Mouse (Mus musculus): ENCODE results near the gene Tbc1d16.
A peak's percentile ranks its signal among the peaks of the same experiment; 100 is the strongest.
"Not testable (repeated sequence)": the region's sequence is repeated elsewhere in the genome, so short reads cannot be mapped to it uniquely, and the experiment has no call there.

Tbc1d16 gene

DNA sequence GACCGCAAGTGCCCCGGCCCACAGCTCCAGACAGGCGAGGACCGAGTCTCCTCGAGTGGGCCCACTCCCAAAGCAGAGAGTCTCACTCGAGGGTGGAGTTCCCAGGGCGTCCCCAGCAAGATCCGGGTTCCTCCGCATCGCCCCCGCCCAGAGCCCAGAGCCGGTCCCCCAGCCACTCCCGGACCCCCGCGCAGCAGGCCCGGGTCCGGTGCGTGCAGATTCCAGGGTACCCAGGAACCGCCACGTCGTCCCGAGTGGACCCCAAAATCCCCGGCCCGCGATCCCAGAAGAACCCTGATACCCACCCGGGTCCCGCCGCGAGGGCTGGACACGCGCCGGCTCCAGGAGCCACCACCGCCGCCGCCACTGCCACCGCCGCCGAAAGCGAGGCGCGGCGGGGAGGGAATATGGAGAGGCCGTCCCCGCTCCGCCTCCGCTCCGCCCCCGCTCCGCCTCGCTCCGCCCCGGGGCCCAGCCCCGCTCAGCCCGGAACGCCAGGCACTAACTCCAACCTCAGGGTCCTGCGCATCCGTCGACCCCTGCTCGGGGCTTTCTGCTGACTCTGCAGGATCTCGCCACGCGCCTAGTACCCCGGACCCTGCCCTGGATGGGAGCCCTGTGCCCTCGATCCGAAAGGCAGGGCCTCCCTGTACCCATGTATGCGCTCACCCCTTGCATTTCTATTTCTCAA lies at the start of gene Tbc1d16, which contains the start of gene Ccdc40:
TSS of gene Tbc1d16 (minus strand) at position 409 of the 691 bp plus-strand sequence.
TSS of gene Ccdc40 (plus strand) at position 482 of the 691 bp plus-strand sequence.
- DNase-seq = peak; percentile 63 to 73

DNA sequence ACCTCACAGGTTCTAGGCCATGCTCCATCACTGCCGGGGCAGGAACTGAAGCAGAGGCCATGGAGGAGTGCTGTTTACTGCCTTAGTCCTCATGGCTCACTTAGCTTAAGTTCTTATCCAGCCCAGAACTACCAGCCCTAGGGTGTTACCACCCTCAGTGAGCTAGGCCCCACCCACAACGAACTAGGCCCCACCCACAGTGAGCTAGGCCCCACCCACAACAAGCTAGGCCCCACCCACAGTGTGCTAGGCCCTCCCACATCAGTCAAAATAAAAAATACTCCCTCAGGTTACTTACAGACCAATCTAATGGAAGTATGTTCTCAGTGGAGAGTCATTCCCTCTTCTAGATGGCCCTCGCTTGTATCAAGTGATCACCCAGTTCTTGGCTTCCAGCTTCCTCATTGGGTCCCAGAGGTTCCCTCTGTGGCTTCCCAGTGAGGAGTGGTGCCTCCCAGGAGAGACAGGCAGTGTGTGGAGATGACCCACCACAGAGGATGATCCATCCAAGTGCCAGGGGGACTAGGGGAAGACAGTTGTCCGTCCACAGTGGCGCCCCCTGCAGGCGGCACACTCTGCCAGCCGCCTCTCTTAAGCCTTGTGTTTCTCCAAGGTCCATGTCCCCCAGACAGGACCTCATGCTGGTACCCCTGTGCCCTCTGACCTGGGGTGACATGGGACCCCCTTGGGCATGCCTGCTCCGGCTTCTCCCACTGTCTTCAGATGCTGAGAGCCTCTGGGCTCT lies 45.1 kb upstream of the Tbc1d16 start:
- no peak for DNase-seq

DNA sequence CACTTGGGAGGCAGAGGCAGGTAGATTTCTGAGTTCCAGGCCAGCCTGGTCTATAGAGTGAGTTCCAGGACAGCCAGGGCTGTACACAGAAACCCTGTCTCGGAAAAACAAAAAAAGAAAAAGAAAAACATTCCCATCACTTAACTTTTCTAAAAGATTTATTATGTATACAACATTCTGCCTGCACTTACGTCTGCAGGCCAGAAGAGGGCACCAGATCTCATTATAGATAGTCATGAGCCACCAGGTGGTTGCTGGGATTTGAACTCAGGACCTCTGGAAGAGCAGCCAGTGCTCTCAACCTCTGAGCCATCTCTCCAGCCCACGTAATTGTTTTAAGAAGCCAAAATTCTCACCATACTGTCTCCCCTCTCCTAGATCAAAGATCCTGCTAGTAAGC lies 44.2 kb upstream of the Tbc1d16 start:
- not testable (repeated sequence) for DNase-seq

DNA sequence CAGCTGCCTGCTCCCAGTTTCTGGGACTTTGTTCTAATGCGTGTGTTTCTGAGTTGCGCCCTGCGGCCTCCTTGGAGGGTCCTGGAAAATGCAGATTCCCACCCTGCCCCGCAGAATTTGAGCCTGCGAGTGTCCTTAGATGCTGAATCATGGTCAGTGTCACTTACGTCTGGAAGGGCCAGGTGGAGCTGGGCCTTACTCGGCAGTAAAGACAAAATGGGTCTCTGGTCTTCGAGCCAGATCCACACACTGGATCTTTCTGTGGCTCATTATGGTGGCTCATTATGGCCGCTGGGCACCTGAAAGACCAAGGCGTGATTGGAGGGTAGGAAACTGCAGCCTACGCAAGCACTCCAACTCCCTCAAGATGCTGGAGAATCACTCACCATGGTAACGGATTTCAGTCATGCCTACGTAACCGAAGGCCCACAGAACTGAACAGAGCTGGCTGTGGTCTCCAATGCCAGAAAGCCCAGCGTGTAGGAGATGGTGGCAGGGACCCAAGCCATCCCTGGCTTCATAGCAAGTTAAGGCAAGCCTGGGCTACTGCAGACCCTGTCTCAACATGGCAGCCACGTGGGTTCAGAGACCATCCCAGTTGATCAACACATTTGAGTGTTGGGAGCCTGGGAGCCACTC lies 40.4 kb upstream of the Tbc1d16 start:
- peak in 1 of 2 experiments; percentile 21 for DNase-seq

DNA sequence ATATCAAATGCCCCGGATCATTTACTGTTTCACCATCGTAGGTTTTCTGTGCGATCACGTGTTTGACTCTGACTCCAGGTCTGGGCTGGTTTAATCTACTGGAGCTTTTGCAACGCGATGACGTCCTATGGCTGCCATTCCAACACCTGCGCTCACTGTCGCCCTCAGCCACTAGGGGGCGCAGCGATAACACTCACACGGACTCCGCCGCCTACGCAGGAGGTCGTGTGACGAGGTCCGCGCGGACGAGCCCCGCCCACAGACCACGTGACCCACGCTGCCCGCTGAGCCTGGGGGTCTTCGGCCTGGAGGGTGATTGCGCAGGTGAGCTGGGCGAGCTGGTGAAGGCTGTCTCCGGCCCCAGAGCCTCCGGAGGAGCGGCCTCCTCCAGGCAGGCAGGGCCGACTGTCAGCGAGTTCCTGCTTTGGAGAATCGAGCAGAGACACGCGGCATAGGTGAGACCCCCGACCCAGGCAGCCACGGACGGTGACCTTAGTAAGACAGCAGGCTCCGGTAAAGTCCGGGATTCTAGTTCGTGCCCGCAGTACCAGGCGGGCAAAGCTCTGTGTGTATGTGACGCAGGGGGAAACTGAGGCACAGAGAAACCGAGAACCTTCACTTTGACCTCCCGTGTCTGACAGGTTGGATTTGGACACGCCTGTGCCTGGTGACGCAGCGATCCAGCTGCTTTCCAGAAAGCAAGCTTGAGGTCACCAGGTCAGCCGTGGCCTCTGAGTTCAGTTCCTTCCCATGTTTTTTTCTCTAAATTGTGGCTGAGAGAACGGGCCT lies 39.7 kb upstream of the Tbc1d16 start, which contains the start of gene Gaa:
TSS of gene Gaa (plus strand) at position 120 of the 789 bp plus-strand sequence.
- peak; percentile 98 for DNase-seq

DNA sequence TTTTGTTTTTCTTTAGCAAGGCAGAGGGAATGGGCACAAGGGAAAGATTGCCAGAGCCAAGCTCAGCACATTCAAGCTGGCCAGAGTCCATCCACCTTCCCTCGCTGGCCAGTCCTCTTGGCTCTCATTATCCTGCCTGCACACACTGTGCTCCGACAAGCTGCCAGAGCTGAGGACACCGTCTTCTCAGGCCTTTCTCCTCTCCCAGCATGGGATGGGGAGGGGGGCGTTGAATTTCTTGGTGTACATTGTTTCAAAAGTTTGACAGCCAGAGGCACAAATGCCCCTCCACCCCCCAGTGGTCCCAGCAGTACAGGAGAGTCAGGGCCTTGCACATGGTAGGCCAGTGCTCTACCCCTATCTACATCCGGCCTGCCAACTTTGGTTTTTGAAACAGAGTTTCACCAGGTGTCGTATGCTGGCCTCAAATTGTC lies 39.0 kb upstream of the Tbc1d16 start:
- DNase-seq = peak; percentile 80 to 81

DNA sequence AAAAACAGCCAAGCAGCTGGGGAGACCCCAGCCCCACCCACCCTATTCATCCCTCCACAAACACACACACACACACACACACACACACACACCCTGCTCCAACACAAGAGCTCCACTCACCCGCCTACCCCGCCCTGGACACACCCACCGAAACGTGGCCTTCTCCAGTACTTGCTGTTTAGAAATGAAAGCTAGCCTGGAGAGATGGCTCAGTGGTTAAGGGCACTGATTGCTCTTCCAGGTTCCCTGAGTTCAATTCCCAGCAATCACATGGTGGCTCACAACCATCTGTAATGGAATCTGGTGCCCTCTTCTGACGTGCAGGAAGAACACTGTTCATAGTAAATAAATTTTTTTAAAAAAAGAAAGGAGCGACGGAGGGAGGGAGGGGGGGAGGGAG lies 37.5 kb upstream of the Tbc1d16 start:
- DNase-seq = no peak

DNA sequence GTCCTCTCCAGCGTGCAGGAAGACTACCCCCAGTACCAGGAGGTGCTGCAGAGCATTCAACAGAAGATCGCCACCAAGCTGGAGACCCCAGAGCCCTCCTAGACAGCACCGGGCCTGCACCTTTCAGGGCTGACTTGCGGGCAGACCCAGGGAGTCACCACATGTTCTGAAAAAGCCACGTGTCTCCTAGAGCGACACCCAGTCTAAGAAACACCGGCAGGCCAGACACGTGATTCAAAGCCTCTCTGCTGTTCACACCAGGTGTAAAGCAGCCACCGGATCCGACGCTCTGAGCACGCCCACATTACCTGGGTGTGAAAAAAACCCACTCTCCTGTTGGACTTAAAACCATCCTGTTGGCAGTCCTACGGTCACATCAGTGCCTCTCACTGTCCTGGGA lies 36.1 kb upstream of the Tbc1d16 start:
- DNase-seq = no peak

DNA sequence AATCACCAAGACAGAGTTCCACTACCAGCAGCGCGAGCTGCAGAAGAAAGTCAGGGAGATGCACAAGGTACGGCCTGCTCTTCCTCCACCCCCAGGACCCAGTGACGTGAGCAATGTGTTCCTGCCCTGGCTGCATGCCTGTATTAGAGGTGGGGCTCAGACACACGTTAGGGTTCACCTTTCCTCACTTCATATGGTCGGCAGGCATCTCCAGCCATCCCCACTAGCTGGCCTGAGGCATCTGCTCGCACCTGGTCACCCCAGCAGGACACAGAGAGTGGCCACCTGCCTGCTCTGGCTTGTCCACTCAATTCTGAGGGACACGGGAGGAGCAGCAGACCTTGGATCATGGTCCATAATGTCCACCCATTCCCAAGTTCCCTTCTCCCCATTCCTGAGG lies 31.7 kb upstream of the Tbc1d16 start:
- DNase-seq = no peak

DNA sequence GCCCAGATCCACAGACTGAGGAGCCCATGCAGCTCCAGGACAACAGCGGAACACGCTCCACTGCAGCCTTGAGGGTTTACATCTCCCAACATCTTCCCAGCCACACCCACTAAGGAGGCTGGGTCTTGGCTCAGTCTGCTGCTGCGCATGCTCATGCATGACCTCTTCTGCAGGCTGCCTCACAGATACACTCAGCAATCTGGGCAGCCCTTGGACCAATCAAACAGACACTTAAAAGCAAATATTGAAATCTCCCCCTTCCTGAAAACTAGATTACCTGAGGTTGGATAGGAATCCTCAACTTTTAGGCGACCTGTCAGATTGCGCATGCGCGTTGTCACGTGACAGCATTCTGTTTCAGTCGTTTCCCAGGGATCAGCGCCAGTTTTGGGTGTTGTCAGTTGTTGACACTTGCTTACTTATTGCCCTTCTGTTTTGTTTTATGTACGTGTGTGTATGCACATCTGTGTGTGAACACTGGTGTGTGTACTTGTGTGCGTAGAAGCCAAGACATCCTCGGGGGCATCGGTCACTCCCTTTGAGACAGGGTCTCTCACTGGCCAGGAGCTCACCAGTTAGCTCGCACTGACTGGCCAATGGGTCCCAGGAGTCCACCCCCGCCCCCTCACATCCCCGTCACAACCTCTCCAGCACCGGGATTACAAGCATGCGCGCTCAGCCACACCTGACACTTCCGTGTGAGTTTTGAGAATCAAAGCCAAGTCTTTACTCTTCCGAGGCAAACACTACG lies 30.4 kb upstream of the Tbc1d16 start:
- peak; percentile 58 to 69 for DNase-seq

DNA sequence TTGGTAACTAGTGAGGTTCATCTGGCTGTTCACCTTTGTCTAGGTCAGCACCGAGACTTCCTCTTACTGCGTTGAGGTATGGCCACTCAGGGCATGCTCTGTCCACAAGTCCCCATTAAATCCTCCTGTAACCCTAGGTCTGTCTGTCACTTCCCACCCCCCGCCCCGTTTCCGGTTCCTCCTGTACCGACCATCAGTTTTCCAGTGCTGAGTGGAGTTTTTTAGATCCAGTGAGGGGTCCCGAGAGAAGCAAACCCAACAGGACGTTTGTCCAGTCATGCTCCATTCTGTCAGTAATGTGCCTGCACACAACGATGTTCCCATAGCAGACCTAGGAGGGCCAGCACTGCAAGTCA lies 29.9 kb upstream of the Tbc1d16 start:
- DNase-seq = no peak

DNA sequence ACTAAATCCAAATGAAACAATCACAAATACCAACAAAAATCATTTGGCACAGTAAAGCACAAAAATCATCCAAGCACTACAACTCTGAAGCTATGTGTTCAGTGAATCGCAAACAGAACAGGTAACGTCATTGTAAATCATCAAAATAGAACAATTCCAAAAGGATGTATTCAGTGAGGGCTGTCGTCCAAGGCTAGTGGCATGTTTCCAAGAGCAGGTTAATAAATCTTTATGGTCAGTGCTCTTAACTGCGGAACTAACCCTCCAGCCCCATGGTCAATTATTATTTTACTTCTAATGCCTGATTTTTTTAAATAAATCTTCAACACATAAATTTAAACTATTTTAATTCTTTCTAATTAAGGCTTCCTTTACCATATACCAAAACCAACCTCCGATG lies 28.3 kb upstream of the Tbc1d16 start:
- peak in 1 of 2 experiments; percentile 41 for DNase-seq

DNA sequence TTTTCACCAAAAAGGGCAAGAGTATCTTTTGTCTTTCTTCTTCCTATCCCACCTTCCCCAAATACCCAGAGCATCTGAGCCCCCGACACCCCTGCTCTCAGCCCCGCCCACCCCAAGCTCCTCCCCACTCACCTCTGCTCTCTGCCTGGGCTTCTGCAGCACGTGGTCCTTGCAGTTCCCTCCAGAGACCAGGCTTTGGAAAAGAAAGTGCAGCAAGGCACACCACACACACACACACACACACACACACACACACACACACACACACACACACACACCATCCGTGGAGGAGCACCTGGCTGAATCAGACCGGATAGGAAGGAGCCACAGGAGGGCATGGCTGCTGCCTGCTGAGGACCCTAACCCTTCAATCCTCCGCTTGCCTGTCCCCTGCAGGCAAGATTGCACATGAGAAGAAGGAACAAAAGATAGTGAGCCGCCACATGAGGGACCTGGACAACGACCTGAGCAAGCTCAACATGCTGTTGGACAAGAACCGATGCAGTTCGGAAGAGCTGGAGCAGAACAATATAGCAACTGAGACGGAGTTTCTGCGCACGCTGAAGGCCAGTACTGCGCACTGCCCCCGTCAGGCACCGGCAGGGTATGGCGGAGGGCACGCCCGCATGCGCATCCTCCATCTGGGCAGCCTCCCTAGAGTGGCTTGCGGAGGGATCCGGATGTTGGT lies 24.7 kb upstream of the Tbc1d16 start:
- peak; percentile 55 to 69 for DNase-seq

DNA sequence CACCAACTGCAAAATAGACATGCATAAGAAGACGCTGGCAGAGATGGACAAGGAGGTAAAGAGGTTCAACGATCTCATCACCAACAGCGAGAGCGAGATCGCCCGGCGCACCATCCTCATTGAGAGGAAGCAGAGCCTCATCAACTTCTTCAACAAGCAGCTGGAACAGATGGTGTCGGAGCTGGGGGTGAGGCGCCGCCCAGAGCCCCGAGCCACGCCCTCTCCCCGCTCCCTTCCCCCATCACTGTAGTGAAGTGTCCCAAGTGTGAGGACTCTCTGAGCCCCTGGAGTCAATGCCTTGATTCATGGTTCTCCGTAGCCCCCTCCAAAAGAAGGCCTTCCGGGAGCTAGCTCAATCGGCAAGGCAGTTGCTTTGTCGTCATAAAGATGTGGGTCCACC lies 22.7 kb upstream of the Tbc1d16 start:
- DNase-seq = no peak

DNA sequence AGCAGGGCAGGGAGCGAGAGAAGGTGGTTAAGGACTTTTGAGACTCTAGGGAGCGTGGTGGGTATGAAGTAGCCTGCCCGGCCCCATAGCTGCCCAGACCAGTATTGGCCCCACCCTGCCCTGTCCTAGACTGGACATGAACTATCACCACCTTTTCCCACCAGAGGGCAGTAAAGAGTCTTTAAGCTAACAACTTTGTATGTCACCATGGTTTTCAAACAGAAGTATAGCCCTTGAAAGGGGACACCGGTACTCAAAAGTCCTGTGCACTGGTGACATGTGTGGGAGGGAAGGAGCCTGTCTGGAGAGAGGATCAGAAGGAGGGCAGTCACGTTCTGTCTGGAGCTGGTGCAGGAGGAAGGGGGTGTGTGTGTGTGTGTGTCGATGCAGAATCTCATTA lies 20.7 kb upstream of the Tbc1d16 start:
- peak; percentile 56 to 82 for DNase-seq

DNA sequence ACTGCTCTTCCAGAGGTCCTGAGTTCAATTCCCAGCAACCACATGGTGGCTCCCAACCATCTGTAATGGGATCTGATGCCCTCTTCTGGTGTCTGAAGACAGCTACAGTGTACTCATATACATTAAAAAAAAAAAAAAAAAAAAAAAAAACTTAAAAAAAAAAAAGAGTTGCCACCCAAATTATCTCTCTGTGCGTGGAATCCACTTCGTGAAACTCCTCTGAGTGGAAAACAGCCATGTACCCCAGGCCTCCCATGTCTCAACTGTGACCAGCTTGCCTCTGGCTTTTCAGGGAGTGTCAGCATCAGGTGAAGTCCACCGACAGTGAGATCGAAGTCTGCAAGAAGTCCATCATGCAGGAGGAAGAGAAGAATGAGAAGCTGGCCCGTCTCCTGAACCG lies 17.2 kb upstream of the Tbc1d16 start:
- DNase-seq = not testable (repeated sequence)

DNA sequence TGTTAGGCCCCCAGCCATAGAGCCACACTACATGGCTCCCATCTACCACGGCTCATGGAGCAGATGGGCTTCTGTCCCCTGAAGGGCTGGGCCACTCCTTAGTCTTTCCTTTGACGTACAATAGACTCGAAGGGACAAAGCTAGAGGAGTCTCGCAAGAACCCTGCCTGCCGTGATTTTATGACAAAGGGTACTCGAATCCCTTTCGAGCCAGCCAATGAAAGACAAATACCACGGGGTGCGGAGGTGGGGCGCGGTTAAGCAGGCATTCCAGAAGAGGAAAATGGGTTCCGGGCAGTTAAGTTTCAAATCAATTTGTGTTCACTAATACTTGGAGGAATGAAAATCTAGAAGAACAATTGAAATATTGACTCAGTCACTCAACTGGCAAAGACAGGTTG lies 11.2 kb upstream of the Tbc1d16 start:
- DNase-seq = no peak

DNA sequence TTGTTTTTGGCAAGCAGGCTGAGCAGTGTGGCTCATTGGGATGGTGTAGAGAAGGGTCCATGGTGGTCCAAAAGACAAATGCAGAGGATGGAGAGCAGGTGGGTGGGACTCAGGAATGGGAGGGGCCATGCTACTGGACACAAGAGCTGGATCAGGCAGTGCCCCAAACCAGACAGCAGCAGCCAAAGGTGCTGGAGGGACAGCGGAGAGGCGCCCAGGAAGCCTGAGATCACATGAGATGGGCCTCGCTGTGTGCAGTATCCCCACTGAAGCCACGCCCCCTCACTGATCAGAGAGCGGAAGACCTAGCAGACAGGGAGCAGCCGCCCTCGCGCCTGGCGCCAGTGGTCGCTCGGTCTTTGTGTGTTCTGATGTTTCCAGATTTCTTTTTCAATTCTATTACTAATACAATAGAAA lies 10.0 kb upstream of the Tbc1d16 start:
- no peak for DNase-seq

DNA sequence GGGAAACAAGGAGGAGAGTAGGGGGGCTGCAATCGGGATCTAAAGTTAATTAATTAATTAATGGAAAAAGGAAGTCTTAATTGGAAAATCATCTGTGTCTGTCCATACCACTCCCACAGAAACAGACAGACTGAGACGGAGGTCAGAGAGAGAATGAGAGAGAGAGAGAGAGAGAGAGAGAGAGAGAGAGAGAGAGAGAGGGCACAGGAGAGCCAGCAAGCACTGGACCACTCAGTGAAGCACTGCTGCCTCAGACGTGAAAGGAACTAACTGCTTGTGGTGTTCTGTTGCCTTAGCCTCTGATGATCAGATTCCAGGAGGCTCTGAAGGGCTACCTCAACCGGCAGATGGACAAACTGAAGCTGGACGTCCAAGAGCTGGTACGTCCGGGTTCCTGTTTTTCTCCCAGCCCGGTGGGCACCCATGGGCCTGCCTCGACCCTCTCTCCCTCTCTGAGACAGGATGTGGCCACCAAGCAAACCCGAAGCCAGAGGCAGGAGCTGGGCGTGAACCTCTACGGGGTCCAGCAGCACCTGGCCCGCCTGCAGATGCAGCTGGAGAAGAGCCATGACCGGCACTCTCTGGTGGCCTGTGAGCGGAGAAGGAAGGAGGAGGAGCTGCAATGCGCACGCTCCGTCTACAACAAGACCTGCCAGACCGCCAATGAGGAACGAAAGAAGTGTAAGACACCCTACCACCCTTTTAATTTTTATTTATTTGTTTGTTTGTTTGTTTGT lies 9.4 kb upstream of the Tbc1d16 start:
- no peak for DNase-seq

DNA sequence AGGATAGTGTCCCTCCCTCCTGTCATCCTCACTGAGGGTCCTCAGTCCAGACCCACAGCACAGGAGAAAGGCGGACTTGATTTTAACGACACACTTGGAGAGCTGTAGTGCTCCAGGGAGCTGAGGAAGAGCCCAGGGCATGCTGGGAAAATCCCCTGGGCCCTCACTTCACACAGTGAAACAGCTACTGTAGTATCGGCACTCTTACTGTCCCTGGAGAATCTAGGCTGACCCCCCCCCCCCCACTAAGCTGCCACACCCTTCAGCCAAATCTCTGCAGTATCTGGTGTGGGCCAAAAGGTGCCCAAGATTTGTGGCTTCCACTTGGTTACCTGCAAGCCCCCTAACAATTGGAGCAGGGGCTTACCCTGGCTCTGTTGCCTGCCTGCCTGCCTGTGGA lies 8.7 kb upstream of the Tbc1d16 start:
- no peak for DNase-seq

DNA sequence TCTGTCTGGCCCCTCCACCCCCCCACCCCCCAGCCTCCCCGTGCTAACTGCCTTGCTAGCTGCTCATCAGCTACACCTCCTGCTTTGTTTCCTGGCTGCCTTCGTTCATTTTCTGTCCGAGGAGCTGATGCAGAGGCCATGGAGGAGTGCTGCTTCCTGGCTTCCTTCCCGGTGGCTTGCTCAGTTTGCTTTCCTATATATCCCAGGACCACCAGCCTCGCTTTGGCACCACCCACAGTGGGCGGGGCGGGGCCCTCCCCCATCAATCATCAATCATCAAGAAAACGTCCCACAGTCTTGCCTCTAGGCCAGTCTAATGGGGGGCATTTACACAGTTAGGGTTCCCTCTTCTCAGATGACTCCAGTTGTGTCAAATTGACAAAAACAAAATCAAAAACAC lies 8.1 kb upstream of the Tbc1d16 start:
- DNase-seq = no peak

Data from cerebellum, postnatal 36 days (tissue).